Mouse (Mus musculus): ENCODE data around the gene Pappa2. TPM values are rescaled to one million over a fixed set of nuclear protein-coding genes. Genes with fewer than 3 reads are reported as not detected.

Gene Pappa2
- total RNA-seq (2014; rRNA removed) (not detected in 2 replicates), polyA plus RNA-seq (2012; rRNA removed) (not detected in 2 replicates)

- TF ChIP-seq CTCF (IDR thresholded peaks at IDR 0.05; ENCODE audit: low read depth, low read length) (no peak), POLR2A (IDR thresholded peaks at IDR 0.05; ENCODE audit: extremely low read depth, insufficient read depth, low read length) (no peak)
- WGBS = 80% methylated on average over 1 of the region's 1 CpGs
- Histone ChIP-seq H3K27me3 (ENCODE audit: control insufficient read depth, insufficient read depth, low read length) (no peaks in the 10 kb centered on the region), H3K9ac (ENCODE audit: low read depth, low read length) (no peak within 1 kb of the TSS), H3K4me1 (ENCODE audit: control insufficient read depth, insufficient read depth, low read length) (no peaks in the 10 kb centered on the region), H3K36me3 (ENCODE audit: control insufficient read depth, insufficient read depth, low read length) (no peaks in the 10 kb centered on the region), H3K4me3 (ENCODE audit: insufficient read depth, low read depth, low read length) (no peak within 1 kb of the TSS), H3K79me2 (ENCODE audit: control insufficient read depth, insufficient read depth, low read length) (no peaks in the 10 kb centered on the region), H3K27ac (replicated peaks; ENCODE audit: insufficient read depth, low read depth, low read length) (no peak within 1 kb of the TSS)
- DNase-seq (ENCODE audit: extremely low read depth, low read depth, low spot score) = no peak
These were observed at the start of gene Pappa2 for GRCm38 (mm10) chr1:158980390-158980789. Gene Pappa2, minus strand, starts transcription at chr1:158980490.

DNA sequence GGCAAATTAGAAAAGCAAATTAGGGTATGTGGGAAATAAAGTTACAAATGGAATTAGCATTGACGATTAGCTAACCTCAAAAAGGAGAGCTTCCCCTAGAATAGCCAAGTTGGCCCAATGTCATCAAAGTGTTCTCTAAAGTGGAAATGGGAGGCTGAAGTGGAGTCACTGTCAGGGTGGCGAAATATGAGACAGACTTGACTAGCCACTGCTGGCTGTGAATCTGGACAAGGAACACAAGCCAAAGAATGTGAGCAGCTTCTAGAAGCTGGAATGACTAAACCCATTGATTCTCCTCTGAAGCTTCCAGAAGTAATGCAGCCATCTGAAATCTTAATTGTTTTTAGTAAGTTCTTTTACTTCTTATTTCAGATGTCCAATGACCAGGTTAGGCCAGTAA is 48.8 kb upstream of the Pappa2 start:
- no peaks in the 10 kb centered on the region for H3K36me3 ChIP-seq (ENCODE audit: control insufficient read depth, insufficient read depth, low read length)
- H3K27ac ChIP-seq (replicated peaks; ENCODE audit: insufficient read depth, low read depth, low read length) = no peak overlapping the region
- no peaks in the 10 kb centered on the region for H3K4me1 ChIP-seq (ENCODE audit: control insufficient read depth, insufficient read depth, low read length)
- WGBS = 87% methylated on average over 2 of the region's 2 CpGs
- no peak for TF ChIP-seq POLR2A (IDR thresholded peaks at IDR 0.05; ENCODE audit: extremely low read depth, insufficient read depth, low read length)
- TF ChIP-seq CTCF (IDR thresholded peaks at IDR 0.05; ENCODE audit: low read depth, low read length) = no peak
- no peaks in the 10 kb centered on the region for H3K27me3 ChIP-seq (ENCODE audit: control insufficient read depth, insufficient read depth, low read length)
- no peak for DNase-seq (ENCODE audit: extremely low read depth, low read depth, low spot score)
- no peak overlapping the region for H3K9ac ChIP-seq (ENCODE audit: low read depth, low read length)
- H3K4me3 ChIP-seq (ENCODE audit: insufficient read depth, low read depth, low read length) = no peak overlapping the region
- no peaks in the 10 kb centered on the region for H3K79me2 ChIP-seq (ENCODE audit: control insufficient read depth, insufficient read depth, low read length)

GRCm38 (mm10) chr1:159014940-159015660 is 34.8 kb upstream of the Pappa2 start:
- 88% methylated on average over 5 of the region's 5 CpGs for WGBS
- Histone ChIP-seq H3K36me3 (ENCODE audit: control insufficient read depth, insufficient read depth, low read length) (no peaks in the 10 kb centered on the region), H3K27ac (replicated peaks; ENCODE audit: insufficient read depth, low read depth, low read length) (no peak overlapping the region), H3K79me2 (ENCODE audit: control insufficient read depth, insufficient read depth, low read length) (no peaks in the 10 kb centered on the region), H3K9ac (ENCODE audit: low read depth, low read length) (no peak overlapping the region), H3K4me3 (ENCODE audit: insufficient read depth, low read depth, low read length) (no peak overlapping the region), H3K4me1 (ENCODE audit: control insufficient read depth, insufficient read depth, low read length) (no peaks in the 10 kb centered on the region), H3K27me3 (ENCODE audit: control insufficient read depth, insufficient read depth, low read length) (no peaks in the 10 kb centered on the region)
- TF ChIP-seq POLR2A (IDR thresholded peaks at IDR 0.05; ENCODE audit: extremely low read depth, insufficient read depth, low read length) = no peak
- no peak for TF ChIP-seq CTCF (IDR thresholded peaks at IDR 0.05; ENCODE audit: low read depth, low read length)
- no peak for DNase-seq (ENCODE audit: extremely low read depth, low read depth, low spot score)

DNA sequence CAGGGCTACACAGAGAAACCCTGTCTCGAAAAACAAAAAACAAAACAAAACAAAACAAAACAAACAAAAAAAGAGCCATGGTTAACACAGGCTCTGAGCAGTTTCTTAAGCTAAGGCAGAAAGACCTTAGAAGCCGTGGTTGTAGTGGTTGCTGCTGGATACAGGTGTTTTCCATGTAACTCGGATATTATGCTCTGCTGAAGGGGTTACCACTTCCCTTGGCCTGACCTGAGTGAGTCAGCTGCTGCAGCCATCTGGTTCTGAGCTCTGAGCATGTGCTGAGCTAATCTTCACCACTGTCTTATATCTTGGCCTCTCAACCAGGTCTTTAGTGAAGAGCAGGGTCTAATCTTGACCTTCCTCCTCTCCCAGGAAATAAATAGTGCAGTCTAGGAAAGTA is 6.8 kb upstream of the Pappa2 start:
- no peak for DNase-seq (ENCODE audit: extremely low read depth, low read depth, low spot score)
- 71% methylated on average over 3 of the region's 3 CpGs for WGBS
- no peaks in the 10 kb centered on the region for H3K36me3 ChIP-seq (ENCODE audit: control insufficient read depth, insufficient read depth, low read length)

GRCm38 (mm10) chr1:158962340-158962739 is 17.9 kb downstream of the Pappa2 start:
- DNase-seq (ENCODE audit: extremely low read depth, low read depth, low spot score) = no peak
- 0 out of 2 replicates have a peak, but pooled peaks cover 2% of the 10 kb centered on the region for H3K27me3 ChIP-seq (ENCODE audit: control insufficient read depth, insufficient read depth, low read length)
- H3K4me3 ChIP-seq (ENCODE audit: insufficient read depth, low read depth, low read length) = no peak overlapping the region
- TF ChIP-seq POLR2A (IDR thresholded peaks at IDR 0.05; ENCODE audit: extremely low read depth, insufficient read depth, low read length) (no peak), CTCF (IDR thresholded peaks at IDR 0.05; ENCODE audit: low read depth, low read length) (no peak)
- no peak overlapping the region for H3K27ac ChIP-seq (replicated peaks; ENCODE audit: insufficient read depth, low read depth, low read length)
- no peaks in the 10 kb centered on the region for H3K79me2 ChIP-seq (ENCODE audit: control insufficient read depth, insufficient read depth, low read length)
- no peak overlapping the region for H3K9ac ChIP-seq (ENCODE audit: low read depth, low read length)
- H3K4me1 ChIP-seq (ENCODE audit: control insufficient read depth, insufficient read depth, low read length) = no peaks in the 10 kb centered on the region
- 67% methylated on average over 5 of the region's 5 CpGs for WGBS
- no peaks in the 10 kb centered on the region for H3K36me3 ChIP-seq (ENCODE audit: control insufficient read depth, insufficient read depth, low read length)

More for the DNA sequence above, 6.8 kb upstream of the Pappa2 start:
- no peak overlapping the region for H3K9ac ChIP-seq (ENCODE audit: low read depth, low read length)
- no peak overlapping the region for H3K27ac ChIP-seq (replicated peaks; ENCODE audit: insufficient read depth, low read depth, low read length)
- no peak overlapping the region for H3K4me3 ChIP-seq (ENCODE audit: insufficient read depth, low read depth, low read length)
- H3K27me3 ChIP-seq (ENCODE audit: control insufficient read depth, insufficient read depth, low read length) = no peaks in the 10 kb centered on the region
- no peaks in the 10 kb centered on the region for H3K4me1 ChIP-seq (ENCODE audit: control insufficient read depth, insufficient read depth, low read length)
- TF ChIP-seq POLR2A (IDR thresholded peaks at IDR 0.05; ENCODE audit: extremely low read depth, insufficient read depth, low read length) (no peak), CTCF (IDR thresholded peaks at IDR 0.05; ENCODE audit: low read depth, low read length) (no peak)
- no peaks in the 10 kb centered on the region for H3K79me2 ChIP-seq (ENCODE audit: control insufficient read depth, insufficient read depth, low read length)

DNA sequence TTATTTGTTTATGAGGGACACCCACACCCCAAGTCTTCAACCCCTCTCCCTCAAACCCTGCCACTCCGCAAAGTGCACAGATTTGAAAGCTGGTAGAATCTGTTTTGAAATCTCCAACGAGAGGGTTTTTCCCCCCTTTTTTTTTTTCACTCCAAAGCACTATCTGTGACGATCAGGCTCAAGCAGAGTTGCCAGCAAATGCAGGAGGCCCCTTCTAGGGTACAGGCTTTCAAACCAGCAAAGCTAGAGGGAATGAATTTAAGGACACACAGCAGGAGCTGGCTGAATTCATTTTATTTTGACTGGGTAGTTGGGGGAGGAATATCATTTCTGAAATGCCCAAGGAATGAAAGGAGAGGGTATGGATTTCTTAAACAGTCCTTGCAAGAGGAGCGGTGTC is 19.3 kb downstream of the Pappa2 start:
- TF ChIP-seq POLR2A (IDR thresholded peaks at IDR 0.05; ENCODE audit: extremely low read depth, insufficient read depth, low read length) = no peak
- TF ChIP-seq CTCF (IDR thresholded peaks at IDR 0.05; ENCODE audit: low read depth, low read length) = no peak
- Histone ChIP-seq H3K4me1 (ENCODE audit: control insufficient read depth, insufficient read depth, low read length) (no peaks in the 10 kb centered on the region), H3K9ac (ENCODE audit: low read depth, low read length) (no peak overlapping the region), H3K27ac (replicated peaks; ENCODE audit: insufficient read depth, low read depth, low read length) (no peak overlapping the region), H3K36me3 (ENCODE audit: control insufficient read depth, insufficient read depth, low read length) (no peaks in the 10 kb centered on the region), H3K79me2 (ENCODE audit: control insufficient read depth, insufficient read depth, low read length) (no peaks in the 10 kb centered on the region), H3K27me3 (ENCODE audit: control insufficient read depth, insufficient read depth, low read length) (0 out of 2 replicates have a peak, but pooled peaks cover 2% of the 10 kb centered on the region), H3K4me3 (ENCODE audit: insufficient read depth, low read depth, low read length) (no peak overlapping the region)
- 49% methylated on average over 4 of the region's 4 CpGs for WGBS
- no peak for DNase-seq (ENCODE audit: extremely low read depth, low read depth, low spot score)
